Mouse (Mus musculus) thymus, postnatal 14 days (tissue): ENCODE data around the gene Ide.
"Not testable (repeated sequence)": the region's sequence is repeated elsewhere in the genome, so short reads cannot be mapped to it uniquely, and the experiment has no call there.

Experiments used
- DNase-seq: peaks from one replicate; pipeline ENCODE4 v3.0.0; 2021

Gene Ide

GRCm38 (mm10) chr19:37263943-37264897, 73.4 kb downstream of the Ide start:
- no peak for DNase-seq

- DNase-seq: no peak
Measured at GRCm38 (mm10) chr19:37263566-37263942, 74.1 kb downstream of the Ide start.

GRCm38 (mm10) chr19:37262389-37262788, 75.3 kb downstream of the Ide start:
- DNase-seq: no peak

GRCm38 (mm10) chr19:37255321-37255720, 82.3 kb downstream of the Ide start:
- DNase-seq: no peak

GRCm38 (mm10) chr19:37252104-37252503, 85.5 kb downstream of the Ide start:
- no peak for DNase-seq

GRCm38 (mm10) chr19:37248199-37248598, 89.5 kb downstream of the Ide start:
- DNase-seq: no peak

GRCm38 (mm10) chr19:37246859-37247258, 90.8 kb downstream of the Ide start:
- DNase-seq: no peak

GRCm38 (mm10) chr19:37242707-37243106, 94.9 kb downstream of the Ide start:
- no peak for DNase-seq

- DNase-seq: peak; percentile 42
Measured at GRCm38 (mm10) chr19:37241201-37241600, 96.5 kb downstream of the Ide start.

- DNase-seq: peak; percentile 30
Measured at GRCm38 (mm10) chr19:37239096-37239495, 98.6 kb downstream of the Ide start.

- DNase-seq: no peak
Measured at GRCm38 (mm10) chr19:37238651-37239050, 99.0 kb downstream of the Ide start.

GRCm38 (mm10) chr19:37237712-37238437, 99.8 kb downstream of the Ide start:
- no peak for DNase-seq

GRCm38 (mm10) chr19:37237306-37237705, 100.3 kb downstream of the Ide start:
- no peak for DNase-seq

GRCm38 (mm10) chr19:37235818-37236217, 101.8 kb downstream of the Ide start:
- DNase-seq: no peak

GRCm38 (mm10) chr19:37233561-37234539, 103.8 kb downstream of the Ide start:
- DNase-seq: no peak

- not testable (repeated sequence) for DNase-seq
Measured at GRCm38 (mm10) chr19:37232598-37232997, 105.1 kb downstream of the Ide start.

- DNase-seq: no peak
Measured at GRCm38 (mm10) chr19:37225197-37225862, 112.3 kb downstream of the Ide start.
